27 mouse cellular contexts compared by ENCODE assay signal in the genomic region with DNA sequence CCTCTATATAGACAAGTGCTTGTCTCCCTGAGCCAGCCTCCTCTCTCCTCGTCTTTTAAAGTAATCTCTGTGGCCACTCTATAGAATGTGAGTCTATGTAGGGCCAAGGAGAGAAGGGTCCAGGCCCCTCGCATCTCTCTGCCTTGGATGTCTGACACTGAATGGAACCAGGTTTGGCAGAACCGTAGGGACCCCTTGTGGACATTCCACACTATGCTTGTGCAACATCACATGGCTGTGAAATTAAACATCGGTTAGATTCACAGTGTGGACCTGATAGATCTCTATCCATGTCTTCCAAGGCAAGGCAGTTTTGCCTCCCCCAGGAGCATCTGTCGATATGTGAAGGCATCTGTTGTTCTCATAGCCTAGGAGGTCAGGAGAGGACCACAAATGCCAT.
DNase-seq lines count a peak whose midpoint lies in the region; ATAC-seq and TF ChIP-seq lines count a peak whose summit lies in the region.
"Had no signal": no experiment of that assay in that cellular context is flagged by ENCODE, and none has a peak within 500 bp of the region (broad histone marks: within the 10 kb centered on the region; RNA-seq: fewer than 3 reads in every experiment).

No protein-coding gene starts in this region.

- no peaks in the 10 kb centered on the region for H3K9me3 ChIP-seq in forebrain, postnatal 0 days (ENCODE audit: low read length)
- no peaks in the 10 kb centered on the region for H3K9me3 ChIP-seq in forebrain, embryonic 16.5 days (ENCODE audit: control insufficient read depth, low read length)
- H3K9me3 ChIP-seq in kidney, postnatal 0 days (replicated peaks; ENCODE audit: low read length) = no peaks in the 10 kb centered on the region
- H3K9me3 ChIP-seq in kidney, embryonic 16.5 days (ENCODE audit: low read length) = no peaks in the 10 kb centered on the region
- no peaks in the 10 kb centered on the region for H3K9me3 ChIP-seq in lung, embryonic 14.5 days (ENCODE audit: low read depth, low read length)
- H3K9me3 ChIP-seq: forebrain, embryonic 13.5 days; heart, embryonic 13.5 days; hindbrain, embryonic 10.5 days; lung, embryonic 15.5 days; midbrain, embryonic 13.5 days had no signal

- no peaks in the 10 kb centered on the region for H3K4me1 ChIP-seq in forebrain, postnatal 0 days (ENCODE audit: insufficient read depth)
- no peaks in the 10 kb centered on the region for H3K4me1 ChIP-seq in forebrain, embryonic 16.5 days (replicated peaks; ENCODE audit: control insufficient read depth, insufficient read depth, low read length)
- H3K4me1 ChIP-seq in kidney, postnatal 0 days (replicated peaks; ENCODE audit: insufficient read depth, low read length) = no peaks in the 10 kb centered on the region
- H3K4me1 ChIP-seq in kidney, embryonic 16.5 days (ENCODE audit: insufficient read depth, low read length) = no peaks in the 10 kb centered on the region
- H3K4me1 ChIP-seq in lung, embryonic 14.5 days (ENCODE audit: insufficient read depth) = peaks cover 3% of the 10 kb centered on the region; the same call in 1 of the 2 replicates
- H3K4me1 ChIP-seq in cortical plate, adult 2 months (ENCODE audit: control insufficient read depth, insufficient read depth, low read length) = no peaks in the 10 kb centered on the region
- H3K4me1 ChIP-seq: forebrain, embryonic 13.5 days; megakaryocyte, embryonic 14.5 days; midbrain, embryonic 13.5 days had no signal

- H3K9ac ChIP-seq in forebrain, postnatal 0 days = no peak overlapping the region
- H3K9ac ChIP-seq in forebrain, embryonic 16.5 days (replicated peaks; ENCODE audit: low read depth, low read length) = no peak overlapping the region
- H3K9ac ChIP-seq in kidney, postnatal 0 days (ENCODE audit: low read depth, low read length) = no peak overlapping the region
- H3K9ac ChIP-seq in kidney, embryonic 16.5 days (replicated peaks; ENCODE audit: low read length) = no peak overlapping the region
- no peak overlapping the region for H3K9ac ChIP-seq in lung, embryonic 14.5 days
- H3K9ac ChIP-seq: forebrain, embryonic 13.5 days; heart, embryonic 13.5 days; lung, embryonic 15.5 days; midbrain, embryonic 13.5 days had no signal

- H3K4me3 ChIP-seq in forebrain, postnatal 0 days (ENCODE audit: low read depth, low read length) = no peak overlapping the region
- H3K4me3 ChIP-seq in forebrain, embryonic 16.5 days (replicated peaks; ENCODE audit: low read length) = no peak overlapping the region
- H3K4me3 ChIP-seq in kidney, postnatal 0 days (replicated peaks; ENCODE audit: low read depth, low read length) = no peak overlapping the region
- no peak overlapping the region for H3K4me3 ChIP-seq in kidney, embryonic 16.5 days (ENCODE audit: low read length)
- H3K4me3 ChIP-seq in lung, embryonic 14.5 days (ENCODE audit: low read depth, low read length) = no peak overlapping the region
- no peak overlapping the region for H3K4me3 ChIP-seq in cortical plate, adult 2 months (ENCODE audit: insufficient read depth, low read length)
- H3K4me3 ChIP-seq: forebrain, embryonic 13.5 days; heart, embryonic 13.5 days; hindbrain, embryonic 10.5 days; lung, embryonic 15.5 days; megakaryocyte, embryonic 14.5 days; midbrain, embryonic 13.5 days had no signal

- WGBS in forebrain, postnatal 0 days = 72% methylated on average over 5 of the region's 5 CpGs
- WGBS in forebrain, embryonic 16.5 days = 73% methylated on average over 5 of the region's 5 CpGs
- WGBS in kidney, postnatal 0 days = 54% methylated on average over 5 of the region's 5 CpGs
- 55% methylated on average over 5 of the region's 5 CpGs for WGBS in kidney, embryonic 16.5 days
- WGBS in lung, embryonic 14.5 days = 57% methylated on average over 5 of the region's 5 CpGs

- no peak overlapping the region for H3K27ac ChIP-seq in forebrain, postnatal 0 days (ENCODE audit: low read depth, low read length)
- H3K27ac ChIP-seq in forebrain, embryonic 16.5 days (ENCODE audit: low read length) = no peak overlapping the region
- H3K27ac ChIP-seq in kidney, postnatal 0 days = no peak overlapping the region
- no peak overlapping the region for H3K27ac ChIP-seq in kidney, embryonic 16.5 days (ENCODE audit: low read length)
- no peak overlapping the region for H3K27ac ChIP-seq in lung, embryonic 14.5 days (ENCODE audit: low read depth)
- H3K27ac ChIP-seq in cortical plate, adult 2 months (ENCODE audit: insufficient read depth, low read length) = no peak overlapping the region
- H3K27ac ChIP-seq: forebrain, embryonic 13.5 days; heart, embryonic 13.5 days; hindbrain, embryonic 10.5 days; lung, embryonic 15.5 days; midbrain, embryonic 13.5 days had no signal

- H3K27me3 ChIP-seq in forebrain, postnatal 0 days (ENCODE audit: insufficient read depth, low read length) = no peaks in the 10 kb centered on the region
- no peaks in the 10 kb centered on the region for H3K27me3 ChIP-seq in forebrain, embryonic 16.5 days (replicated peaks; ENCODE audit: control insufficient read depth, insufficient read depth, low read length)
- H3K27me3 ChIP-seq in kidney, postnatal 0 days (ENCODE audit: insufficient read depth, low read length) = no peaks in the 10 kb centered on the region
- no peaks in the 10 kb centered on the region for H3K27me3 ChIP-seq in kidney, embryonic 16.5 days (ENCODE audit: insufficient read depth, low read length)
- H3K27me3 ChIP-seq in lung, embryonic 14.5 days (ENCODE audit: insufficient read depth, low read length) = no peaks in the 10 kb centered on the region
- H3K27me3 ChIP-seq: forebrain, embryonic 13.5 days; lung, embryonic 15.5 days; midbrain, embryonic 13.5 days; Patski had no signal

- ATAC-seq in forebrain, postnatal 0 days = 0 out of 2 replicates have a peak, but pooled peaks have one; percentile 43
- ATAC-seq in forebrain, embryonic 16.5 days = no peak
- ATAC-seq in kidney, postnatal 0 days (replicated peaks; ENCODE audit: low FRiP score, low read depth) = no peak
- ATAC-seq in kidney, embryonic 16.5 days (ENCODE audit: low FRiP score, low TSS enrichment) = no peak
- no peak for ATAC-seq in lung, embryonic 14.5 days (ENCODE audit: insufficient read depth)
- ATAC-seq: forebrain, embryonic 13.5 days; hindbrain, embryonic 16.5 days; intestine, embryonic 16.5 days; midbrain, embryonic 13.5 days; Patski had no signal

- TF ChIP-seq POLR2A in cortical plate, adult 2 months (IDR thresholded peaks at IDR 0.05; ENCODE audit: extremely low read depth, insufficient read depth, low read length) = no peak

- H3K4me2 ChIP-seq in forebrain, postnatal 0 days (ENCODE audit: low read depth) = no peak overlapping the region
- H3K4me2 ChIP-seq in forebrain, embryonic 16.5 days (ENCODE audit: low read length) = no peak overlapping the region
- H3K4me2 ChIP-seq in kidney, postnatal 0 days (ENCODE audit: low read length) = no peak overlapping the region
- H3K4me2 ChIP-seq in kidney, embryonic 16.5 days (replicated peaks; ENCODE audit: low read depth, low read length) = no peak overlapping the region
- H3K4me2 ChIP-seq in lung, embryonic 14.5 days = no peak overlapping the region
- H3K4me2 ChIP-seq: forebrain, embryonic 13.5 days; heart, embryonic 13.5 days; lung, embryonic 15.5 days; midbrain, embryonic 13.5 days had no signal

- TF ChIP-seq CTCF in forebrain, postnatal 0 days (IDR thresholded peaks at IDR 0.05; ENCODE audit: low read depth) = 0 out of 2 replicates have a peak, but pooled peaks have one; percentile 44
- peak; percentile 61 for TF ChIP-seq CTCF in kidney, postnatal 0 days (IDR thresholded peaks at IDR 0.05; ENCODE audit: low read depth)
- TF ChIP-seq CTCF in lung, embryonic 14.5 days (IDR thresholded peaks at IDR 0.05; ENCODE audit: low read depth) = peak; percentile 52
- peak; percentile 25; the same call in 1 of the 2 replicates for TF ChIP-seq CTCF in cortical plate, adult 2 months (IDR thresholded peaks at IDR 0.05; ENCODE audit: extremely low read depth, insufficient read depth, low read length)

- no peak for DNase-seq in forebrain, postnatal 0 days
- DNase-seq in kidney, postnatal 0 days (ENCODE audit: low spot score) = peak; percentile 38
- no peak for DNase-seq in lung, embryonic 14.5 days
- DNase-seq in lung, postnatal 10 days = no peak
- DNase-seq in adrenal gland, adult 2 months = no peak
- DNase-seq: adrenal gland, postnatal 14 days; cerebellum, adult 18-20 months; cerebellum, postnatal 14 days; gastrocnemius, postnatal 25 days; heart, adult 18-20 months; heart, postnatal 14 days; kidney, adult 9 months; kidney, postnatal 25 days; layer of hippocampus, postnatal 36 days had no signal

- no peaks in the 10 kb centered on the region for H3K36me3 ChIP-seq in forebrain, postnatal 0 days (ENCODE audit: insufficient read depth)
- H3K36me3 ChIP-seq in forebrain, embryonic 16.5 days (ENCODE audit: control insufficient read depth, insufficient read depth) = no peaks in the 10 kb centered on the region
- no peaks in the 10 kb centered on the region for H3K36me3 ChIP-seq in kidney, postnatal 0 days (ENCODE audit: insufficient read depth, low read length)
- no peaks in the 10 kb centered on the region for H3K36me3 ChIP-seq in kidney, embryonic 16.5 days (ENCODE audit: insufficient read depth, low read length)
- no peaks in the 10 kb centered on the region for H3K36me3 ChIP-seq in lung, embryonic 14.5 days (ENCODE audit: insufficient read depth)
- H3K36me3 ChIP-seq: G1E; heart, embryonic 13.5 days; hindbrain, embryonic 10.5 days; lung, embryonic 15.5 days; midbrain, embryonic 13.5 days had no signal
